Mouse (Mus musculus) ES-E14 (cell line): Measurements from ENCODE around the gene Slc22a13. TPM values are rescaled to one million over a fixed set of nuclear protein-coding genes. Genes with fewer than 3 reads are reported as not detected.

Experiments
- DNase-seq: peaks from one replicate; pipeline ENCODE4 v3.0.0-alpha.2; 2013; ENCODE audit warnings: low read depth, low spot score
- H3K27ac ChIP-seq: 2 replicates; pipeline ENCODE4 v1.5.1; 2012; ENCODE audit warnings: low read depth, mild to moderate bottlenecking, low read length, moderate library complexity, mixed read lengths; ENCODE audit not compliant: poor library complexity, insufficient read depth, severe bottlenecking
- H3K36me3 ChIP-seq: 2 replicates; pipeline ENCODE4 v1.6.1; 2012; ENCODE audit warnings: mild to moderate bottlenecking, low read length, moderate library complexity, mixed read lengths; ENCODE audit not compliant: control insufficient read depth, poor library complexity, insufficient read depth, severe bottlenecking
- H3K4me1 ChIP-seq, 2 experiments: fragments of 150-350 bp in 1 of 2; sonication (generic) in 1 of 2; 2 replicates each; pipeline ENCODE4 v1.6.1; 2012; ENCODE audit warnings: low read length in 2 of 2, mild to moderate bottlenecking in 1 of 2, mixed read lengths in 1 of 2; ENCODE audit not compliant: control insufficient read depth in 2 of 2, insufficient read depth in 2 of 2, poor library complexity in 1 of 2
- H3K4me3 ChIP-seq, 2 experiments: fragments of 150-350 bp in 1 of 2; sonication (generic) in 1 of 2; 2 replicates each; pipeline ENCODE4 v1.5.1; 2012; ENCODE audit warnings: low read length in 2 of 2, low read depth in 1 of 2, mild to moderate bottlenecking in 1 of 2, mixed read lengths in 1 of 2; ENCODE audit not compliant: insufficient read depth in 1 of 2, poor library complexity in 1 of 2, severe bottlenecking in 1 of 2
- H3K9ac ChIP-seq: 2 replicates; pipeline ENCODE4 v1.6.1; 2012; ENCODE audit warnings: low read depth, mild to moderate bottlenecking, low read length, mixed read lengths; ENCODE audit not compliant: poor library complexity, insufficient read depth, severe bottlenecking
- H3K9me3 ChIP-seq: fragments of 150-350 bp; sonication (generic); 2 replicates; pipeline ENCODE4 v1.6.1; 2012; ENCODE audit warnings: low read depth, mild to moderate bottlenecking, low read length; ENCODE audit not compliant: control insufficient read depth, insufficient read depth
- CHD2 ChIP-seq: IDR thresholded peaks from 2 replicates; pipeline ENCODE4 v1.6.1; 2014; ENCODE audit warnings: mild to moderate bottlenecking, low read depth, low read length, inconsistent platforms
- HCFC1 ChIP-seq: IDR thresholded peaks from 2 replicates; pipeline ENCODE4 v1.6.1; 2012; ENCODE audit warnings: low read length, inconsistent platforms, borderline replicate concordance; ENCODE audit not compliant: insufficient read depth
- MAFK ChIP-seq: IDR thresholded peaks from 2 replicates; pipeline ENCODE4 v1.6.1; 2014; ENCODE audit warnings: mild to moderate bottlenecking, low read depth, low read length, inconsistent platforms; ENCODE audit not compliant: insufficient read depth
- ZC3H11A ChIP-seq: IDR thresholded peaks from 2 replicates; pipeline ENCODE4 v1.6.1; 2012; ENCODE audit warnings: low read depth, mild to moderate bottlenecking, inconsistent platforms, low read length, borderline replicate concordance
- ZNF384 ChIP-seq: IDR thresholded peaks from 2 replicates; pipeline ENCODE4 v1.6.1; 2012; ENCODE audit warnings: low read depth, low read length, inconsistent platforms
- in situ Hi-C, 2 experiments: fragments of 600-800 bp; cut with MboI; formaldehyde crosslinking; loops; one replicate each; pipeline ENCODE4 v1.15.1; 2025; ENCODE audit warnings: low sequenced_read_pairs in 2 of 2, inconsistent platforms in 1 of 2; ENCODE audit not compliant: unreplicated experiment in 2 of 2
- total RNA-seq: library from RNA; depleted of rRNA; stranded (reverse); fragments of 300-350 nt; gene quantifications from 2 replicates; pipeline ENCODE4 v1.2.3, GENCODE M21; 2012

Gene Slc22a13
- total RNA-seq, 1 experiment = 0.13 TPM

- no peak overlapping the region for H3K4me3 ChIP-seq
- no peak for TF ChIP-seq ZC3H11A
- TF ChIP-seq HCFC1 = no peak
- no peak for TF ChIP-seq ZNF384
- no peak for TF ChIP-seq CHD2
- no peak for TF ChIP-seq MAFK
- no peaks in the 10 kb centered on the region for H3K36me3 ChIP-seq
- in situ Hi-C loops = no loop called here
- peaks cover 0 to 5% of the 10 kb centered on the region in 2 experiments; a peak in 1 of 4 replicates for H3K4me1 ChIP-seq
- DNase-seq = no peak
- H3K9me3 ChIP-seq = no peaks in the 10 kb centered on the region
- no peak overlapping the region for H3K27ac ChIP-seq
- no peak overlapping the region for H3K9ac ChIP-seq
These were observed 62.7 kb downstream of the Slc22a13 start for GRCm38 (mm10) chr9:119146098-119146770.

GRCm38 (mm10) chr9:119145638-119146037, 63.3 kb downstream of the Slc22a13 start:
- H3K4me3 ChIP-seq = no peak overlapping the region
- in situ Hi-C loops = no loop called here
- DNase-seq = no peak
- no peaks in the 10 kb centered on the region for H3K9me3 ChIP-seq
- no peak overlapping the region for H3K27ac ChIP-seq
- H3K9ac ChIP-seq = no peak overlapping the region
- H3K4me1 ChIP-seq = peaks cover 0 to 4% of the 10 kb centered on the region in 2 experiments; a peak in 1 of 4 replicates
- no peak for TF ChIP-seq ZC3H11A
- no peak for TF ChIP-seq HCFC1
- no peak for TF ChIP-seq ZNF384
- TF ChIP-seq MAFK = no peak
- no peak for TF ChIP-seq CHD2
- no peaks in the 10 kb centered on the region for H3K36me3 ChIP-seq

- Histone ChIP-seq H3K9me3 (no peaks in the 10 kb centered on the region), H3K36me3 (no peaks in the 10 kb centered on the region), H3K27ac (no peak overlapping the region), H3K9ac (no peak overlapping the region), H3K4me3 (no peak overlapping the region), H3K4me1 (peaks cover 0 to 2% of the 10 kb centered on the region in 2 experiments; a peak in 1 of 4 replicates)
- in situ Hi-C loops = no loop called here
- DNase-seq = no peak
- no peak for TF ChIP-seq MAFK
- TF ChIP-seq ZNF384 = no peak
- no peak for TF ChIP-seq HCFC1
- TF ChIP-seq CHD2 = no peak
- TF ChIP-seq ZC3H11A = no peak
These were observed 63.8 kb downstream of the Slc22a13 start for GRCm38 (mm10) chr9:119145137-119145536.

- no peak for DNase-seq
These were observed 64.2 kb downstream of the Slc22a13 start for GRCm38 (mm10) chr9:119144696-119145095.

More at GRCm38 (mm10) chr9:119144696-119145095, 64.2 kb downstream of the Slc22a13 start:
- no peak for TF ChIP-seq MAFK
- TF ChIP-seq CHD2 = no peak
- no peak for TF ChIP-seq HCFC1
- no peak for TF ChIP-seq ZNF384
- no peak for TF ChIP-seq ZC3H11A
- Histone ChIP-seq H3K27ac (no peak overlapping the region), H3K4me3 (no peak overlapping the region), H3K4me1 (peaks cover 0 to 2% of the 10 kb centered on the region in 2 experiments; a peak in 1 of 4 replicates), H3K9ac (no peak overlapping the region), H3K36me3 (no peaks in the 10 kb centered on the region), H3K9me3 (no peaks in the 10 kb centered on the region)
- in situ Hi-C loops = no loop called here
